In the genomic region with DNA sequence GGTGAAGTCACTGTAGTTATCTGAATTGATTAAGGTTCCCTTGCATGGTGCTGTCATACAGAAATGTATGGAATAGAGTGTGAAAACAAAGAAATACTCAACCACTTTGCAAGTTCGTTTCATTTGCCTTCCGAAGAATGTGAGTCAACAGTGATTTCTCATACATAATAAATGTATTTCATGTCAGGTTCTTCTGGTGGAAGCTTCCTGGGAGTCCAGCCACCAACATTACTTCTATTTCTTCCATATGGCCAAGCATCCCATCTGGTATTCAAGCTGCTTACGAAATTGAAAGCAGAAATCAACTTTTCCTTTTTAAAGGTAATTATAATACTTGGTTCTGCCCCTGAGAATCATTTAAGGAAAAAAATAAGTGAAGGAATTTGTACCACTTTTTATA, we compare ENCODE assay signal across 27 mouse cellular contexts. TPM values are rescaled to one million over a fixed set of nuclear protein-coding genes. Genes with fewer than 3 reads are reported as not detected.
"Had no signal": no experiment of that assay in that cellular context is flagged by ENCODE, and none has a peak within 500 bp of the region (broad histone marks: within the 10 kb centered on the region; RNA-seq: fewer than 3 reads in every experiment).

No protein-coding gene starts in this region.

- DNase-seq: gastrocnemius, adult 2 months; gastrocnemius, postnatal 10 days; gastrocnemius, postnatal 25 days; heart, adult 18-20 months; heart, postnatal 10 days; heart, postnatal 4 days; kidney, adult 11 months; kidney, adult 2 months; kidney, adult 9 months; kidney, postnatal 14 days; kidney, postnatal 36 days; layer of hippocampus, adult 9-11 months; layer of hippocampus, postnatal 36 days; left cerebral cortex, postnatal 4 days had no signal

- ATAC-seq: hindbrain, postnatal 0 days; intestine, embryonic 16.5 days; liver, embryonic 12.5 days had no signal

RNA-seq across cellular contexts. Expression of gene Mmp12, which starts 10.4 kb away (rescaled TPM):
- total RNA-seq: gastrocnemius, adult 2 months; gastrocnemius, postnatal 10 days; gastrocnemius, postnatal 25 days; gastrocnemius, postnatal 4 days; granulocyte monocyte progenitor cell, adult 5-6 weeks; hindbrain, postnatal 0 days; layer of hippocampus, postnatal 36 days; left cerebral cortex, adult 18-20 months; left cerebral cortex, postnatal 10 days; left cerebral cortex, postnatal 25 days; left cerebral cortex, postnatal 4 days had no signal

RNA-seq across cellular contexts. Expression of gene Mmp1b, which starts 33.3 kb away (rescaled TPM):
- total RNA-seq: gastrocnemius, adult 2 months; gastrocnemius, postnatal 10 days; gastrocnemius, postnatal 25 days; gastrocnemius, postnatal 4 days; granulocyte monocyte progenitor cell, adult 5-6 weeks; heart, adult 18-20 months; heart, adult 8-10 months; heart, postnatal 10 days; heart, postnatal 25 days; heart, postnatal 4 days; hindbrain, postnatal 0 days; layer of hippocampus, adult 8-10 months; layer of hippocampus, postnatal 36 days; left cerebral cortex, adult 18-20 months; left cerebral cortex, adult 8-10 months; left cerebral cortex, postnatal 10 days; left cerebral cortex, postnatal 25 days; left cerebral cortex, postnatal 4 days; liver, adult 2 months had no signal
